Mouse (Mus musculus) gonadal fat pad, adult 2 months (tissue): ENCODE data around the gene Foxm1. TPM values are rescaled to one million over a fixed set of nuclear protein-coding genes. Genes with fewer than 3 reads are reported as not detected.

Source experiments
- DNase-seq: peaks from one replicate; pipeline ENCODE4 v3.0.0-alpha.2; 2012; ENCODE audit warnings: low read depth
- polyA plus RNA-seq: library from polyadenylated mRNA; depleted of rRNA; stranded (reverse); fragments of >200 nt; gene quantifications from 2 replicates; pipeline ENCODE4 v1.2.3, GENCODE M21; 2012; rRNA removed

The Foxm1 gene
- polyA plus RNA-seq, 1 experiment = 4.5 TPM

GRCm38 (mm10) chr6:128424269-128425019 lies 61.7 kb downstream of the Foxm1 start, which contains the start of gene Itfg2:
Gene Itfg2, minus strand, starts transcription at chr6:128424931.
- no peak for DNase-seq

GRCm38 (mm10) chr6:128425046-128425445 lies 62.3 kb downstream of the Foxm1 start:
- no peak for DNase-seq

Other genes with a start within 250 kb of the Foxm1 start
- gene Tspan9, start 219.4 kb upstream of the Foxm1 start, polyA plus RNA-seq = 91.2 and 113 TPM in 2 replicates
- gene Tead4, start 62.1 kb upstream of the Foxm1 start, polyA plus RNA-seq = 1.8 and 2.0 TPM in 2 replicates
- 15.5 and 18.7 TPM in 2 replicates for gene Tulp3, start 7.1 kb upstream of the Foxm1 start, polyA plus RNA-seq
- 6.7 and 10.2 TPM in 2 replicates for gene Rhno1, start 56 bp upstream of the Foxm1 start, polyA plus RNA-seq
- gene Tex52, start 12.5 kb downstream of the Foxm1 start, polyA plus RNA-seq = 0.18 and 0.20 TPM in 2 replicates
- gene Gm44596, start 12.5 kb downstream of the Foxm1 start, polyA plus RNA-seq = not detected in 2 replicates
- gene Nrip2, start 36.3 kb downstream of the Foxm1 start, polyA plus RNA-seq = 7.5 and 8.2 TPM in 2 replicates
- gene Itfg2, start 62.0 kb downstream of the Foxm1 start, polyA plus RNA-seq = 19.1 and 23.0 TPM in 2 replicates
- gene Fkbp4, start 75.7 kb downstream of the Foxm1 start, polyA plus RNA-seq = 159 and 223 TPM in 2 replicates
- 1.4 and 4.0 TPM in 2 replicates for gene Pzp, start 163.8 kb downstream of the Foxm1 start, polyA plus RNA-seq
- gene A2ml1, start 218.6 kb downstream of the Foxm1 start, polyA plus RNA-seq = 17.2 and 17.6 TPM in 2 replicates